Mouse (Mus musculus): Measurements from ENCODE around the gene Olfr307.
"Not testable (repeated sequence)": the region's sequence is repeated elsewhere in the genome, so short reads cannot be mapped to it uniquely, and the experiment has no call there.

The Olfr307 gene

GRCm38 (mm10) chr7:86337486-86337885 is at the start of gene Olfr307:
Gene Olfr307 (minus strand): TSS chr7:86337586.
- no peak for DNase-seq

- no peak for DNase-seq
These were observed 49.2 kb upstream of the Olfr307 start, which contains the start of gene Olfr304 for GRCm38 (mm10) chr7:86386558-86386957. Gene Olfr304 (minus strand): TSS chr7:86386658.

- no peak for DNase-seq
These were observed 48.4 kb upstream of the Olfr307 start for GRCm38 (mm10) chr7:86385769-86386168.

GRCm38 (mm10) chr7:86366828-86367227 is 29.4 kb upstream of the Olfr307 start, which contains the start of gene Olfr305:
Gene Olfr305 (minus strand): TSS chr7:86366928.
- no peak for DNase-seq

GRCm38 (mm10) chr7:86346296-86346695 is 8.9 kb upstream of the Olfr307 start:
- not testable (repeated sequence) for DNase-seq

- DNase-seq, result no peak
These were observed 6.9 kb upstream of the Olfr307 start for GRCm38 (mm10) chr7:86344253-86344652.

- no peak for DNase-seq
These were observed 5.6 kb upstream of the Olfr307 start for GRCm38 (mm10) chr7:86342881-86343565.

- DNase-seq, result no peak
These were observed 11.9 kb downstream of the Olfr307 start, which contains the start of gene Olfr308 for GRCm38 (mm10) chr7:86325530-86325929. Gene Olfr308 (minus strand): TSS chr7:86325630.

GRCm38 (mm10) chr7:86321323-86321722 is 16.1 kb downstream of the Olfr307 start:
- DNase-seq, result no peak

- DNase-seq, result no peak
These were observed 23.8 kb downstream of the Olfr307 start, which contains the start of gene Olfr309 for GRCm38 (mm10) chr7:86313608-86314007. Gene Olfr309 (minus strand): TSS chr7:86313708.
